Mouse (Mus musculus) midbrain, embryonic 12.5 days (tissue): ENCODE measurements around the gene Cybc1. TPM values are rescaled to one million over a fixed set of nuclear protein-coding genes. Genes with fewer than 3 reads are reported as not detected.

Experiments
- ATAC-seq: fragments of 200-750 bp; cut with Nextera tagmentation; 2 replicates; pipeline ENCODE4 v1.8.0; 2017; ENCODE audit warnings: low read depth, moderate TSS enrichment, moderate library complexity; ENCODE audit not compliant: low FRiP score
- H3K27ac ChIP-seq: fragments of 300-500 bp; sonication (generic); replicated peaks from 2 replicates; pipeline ENCODE4 v1.5.1; 2016; ENCODE audit warnings: mild to moderate bottlenecking
- H3K27me3 ChIP-seq: fragments of 300-500 bp; sonication (generic); 2 replicates; pipeline ENCODE4 v1.6.1; 2016; ENCODE audit warnings: mild to moderate bottlenecking
- H3K36me3 ChIP-seq: fragments of 300-500 bp; sonication (generic); 2 replicates; pipeline ENCODE4 v1.6.1; 2016
- H3K4me1 ChIP-seq: fragments of 300-500 bp; sonication (generic); 2 replicates; pipeline ENCODE4 v1.6.1; 2016
- H3K4me2 ChIP-seq: fragments of 300-500 bp; sonication (generic); replicated peaks from 2 replicates; pipeline ENCODE4 v1.6.1; 2016; ENCODE audit warnings: mild to moderate bottlenecking, moderate library complexity
- H3K4me3 ChIP-seq: fragments of 300-500 bp; sonication (generic); 2 replicates; pipeline ENCODE4 v1.5.1; 2016; ENCODE audit warnings: mild to moderate bottlenecking
- H3K9ac ChIP-seq: fragments of 300-500 bp; sonication (generic); replicated peaks from 2 replicates; pipeline ENCODE4 v1.6.1; 2016; ENCODE audit warnings: mild to moderate bottlenecking, moderate library complexity
- H3K9me3 ChIP-seq: fragments of 300-500 bp; sonication (generic); 2 replicates; pipeline ENCODE4 v1.6.1; 2016; ENCODE audit warnings: mild to moderate bottlenecking
- WGBS: fragments of 180-500 bp; shearing (Covaris S2); methylation state at CpG from one replicate; pipeline ENCODE4 v1.1.7; 2016; 5-methylcytosine and 5-hydroxymethylcytosine counted together
- polyA plus RNA-seq: library from polyadenylated mRNA; unstranded; fragments of >200 nt; fragmentation: Nextera tagmentation; extraction: Ambion mirVana; gene quantifications from 2 replicates; pipeline ENCODE4 v1.2.1, GENCODE M21; 2016

Cybc1 gene
- polyA plus RNA-seq, 1 experiment from 2014 or later = 41.1 TPM

DNA sequence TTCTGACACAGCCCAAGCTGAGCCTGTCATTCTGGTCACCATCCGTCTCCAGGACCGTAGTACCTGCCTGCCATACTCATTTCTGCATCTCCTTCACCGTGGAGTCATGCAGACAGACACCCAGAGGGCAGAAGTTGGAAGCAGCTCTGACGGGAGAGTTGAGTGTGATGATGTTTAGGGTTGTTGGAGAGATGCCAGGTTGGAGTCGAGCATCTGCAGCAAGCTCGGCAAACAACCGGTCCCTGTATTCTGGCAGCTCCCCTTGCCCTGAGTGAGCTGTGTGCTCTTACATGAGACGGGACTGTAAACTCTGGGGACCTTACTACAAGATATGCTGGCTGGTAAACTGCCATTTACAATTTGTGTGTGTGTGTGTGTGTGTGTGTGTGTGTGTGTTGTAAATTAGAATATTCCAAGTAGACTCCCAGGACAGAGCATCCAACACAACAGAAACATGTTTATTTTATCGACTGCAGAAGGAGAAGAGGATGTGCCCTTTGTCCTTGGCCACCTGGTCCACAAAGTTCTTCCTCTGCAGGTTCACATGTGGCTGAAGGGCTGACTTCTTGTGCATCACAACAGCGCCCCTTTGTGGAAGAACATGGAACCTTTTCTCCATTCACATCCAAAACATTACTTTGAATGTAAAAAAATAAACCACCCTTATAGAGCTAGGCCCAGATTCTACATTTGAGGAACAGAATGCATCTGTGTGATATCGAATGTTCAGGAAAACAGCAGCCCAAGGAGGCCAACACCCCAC, 27.5 kb downstream of the Cybc1 start:
- WGBS = 66% methylated on average over 11 of the region's 11 CpGs
- H3K27me3 ChIP-seq = no peaks in the 10 kb centered on the region
- H3K4me2 ChIP-seq = no peak overlapping the region
- no peaks in the 10 kb centered on the region for H3K36me3 ChIP-seq
- H3K4me1 ChIP-seq = peaks cover 4% of the 10 kb centered on the region
- H3K27ac ChIP-seq = no peak overlapping the region
- no peak overlapping the region for H3K9ac ChIP-seq
- ATAC-seq = no peak
- H3K9me3 ChIP-seq = no peaks in the 10 kb centered on the region
- H3K4me3 ChIP-seq = no peak overlapping the region

- no peak for ATAC-seq
- no peaks in the 10 kb centered on the region for H3K9me3 ChIP-seq
- no peak overlapping the region for H3K9ac ChIP-seq
- peaks cover 3% of the 10 kb centered on the region; the same call in 1 of the 2 replicates for H3K36me3 ChIP-seq
- 93% methylated on average over 6 of the region's 6 CpGs for WGBS
- H3K4me3 ChIP-seq = no peak overlapping the region
- H3K4me2 ChIP-seq = no peak overlapping the region
- peaks cover 4% of the 10 kb centered on the region for H3K4me1 ChIP-seq
- H3K27me3 ChIP-seq = no peaks in the 10 kb centered on the region
- no peak overlapping the region for H3K27ac ChIP-seq
Observed at GRCm38 (mm10) chr11:121200781-121201180, 28.3 kb downstream of the Cybc1 start.

GRCm38 (mm10) chr11:121199851-121200250, 29.3 kb downstream of the Cybc1 start:
- 84% methylated on average over 4 of the region's 4 CpGs for WGBS
- no peaks in the 10 kb centered on the region; the same call in 1 of the 2 replicates for H3K4me1 ChIP-seq
- H3K4me3 ChIP-seq = no peak overlapping the region
- H3K9ac ChIP-seq = no peak overlapping the region
- H3K9me3 ChIP-seq = no peaks in the 10 kb centered on the region
- no peak overlapping the region for H3K4me2 ChIP-seq
- H3K27ac ChIP-seq = no peak overlapping the region
- ATAC-seq = no peak
- no peaks in the 10 kb centered on the region for H3K27me3 ChIP-seq
- peaks cover 5% of the 10 kb centered on the region; the same call in 1 of the 2 replicates for H3K36me3 ChIP-seq

GRCm38 (mm10) chr11:121198622-121199021, 30.5 kb downstream of the Cybc1 start:
- Histone ChIP-seq H3K9me3 (no peaks in the 10 kb centered on the region), H3K4me1 (no peaks in the 10 kb centered on the region; the same call in 1 of the 2 replicates), H3K36me3 (peaks cover 10% of the 10 kb centered on the region; the same call in 1 of the 2 replicates), H3K27ac (no peak overlapping the region), H3K9ac (no peak overlapping the region), H3K4me2 (no peak overlapping the region), H3K27me3 (no peaks in the 10 kb centered on the region), H3K4me3 (no peak overlapping the region)
- WGBS = 64% methylated on average over 2 of the region's 2 CpGs
- ATAC-seq = no peak

GRCm38 (mm10) chr11:121193415-121193814, 35.7 kb downstream of the Cybc1 start:
- Histone ChIP-seq H3K36me3 (peaks cover 10% of the 10 kb centered on the region; the same call in 1 of the 2 replicates), H3K4me2 (no peak overlapping the region), H3K27ac (no peak overlapping the region), H3K9me3 (no peaks in the 10 kb centered on the region), H3K4me1 (no peaks in the 10 kb centered on the region), H3K9ac (no peak overlapping the region), H3K4me3 (no peak overlapping the region), H3K27me3 (no peaks in the 10 kb centered on the region)
- WGBS = 86% methylated on average over 3 of the region's 3 CpGs
- no peak for ATAC-seq

DNA sequence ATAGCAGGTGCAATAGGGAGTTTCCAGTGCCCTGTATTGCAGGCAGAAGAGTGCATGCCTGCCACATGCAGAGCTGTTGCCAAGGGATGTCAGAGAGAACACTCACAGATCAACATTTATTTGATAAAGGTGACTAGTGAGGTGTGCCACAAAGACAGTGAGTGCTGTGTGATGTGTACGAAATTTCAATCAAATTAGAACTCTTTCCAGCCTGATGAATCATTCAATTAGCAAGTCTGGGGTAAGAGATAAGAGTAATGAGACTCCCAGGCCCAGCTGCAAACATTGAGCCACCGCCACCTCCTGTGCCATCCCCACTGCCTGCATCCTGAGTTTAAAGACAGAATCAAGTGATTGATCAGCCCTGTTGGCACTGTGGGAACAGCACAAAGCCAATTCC, 36.4 kb downstream of the Cybc1 start:
- Histone ChIP-seq H3K36me3 (peaks cover 10% of the 10 kb centered on the region; the same call in 1 of the 2 replicates), H3K9ac (no peak overlapping the region), H3K4me2 (no peak overlapping the region), H3K27ac (no peak overlapping the region), H3K4me3 (no peak overlapping the region), H3K9me3 (no peaks in the 10 kb centered on the region), H3K27me3 (no peaks in the 10 kb centered on the region), H3K4me1 (no peaks in the 10 kb centered on the region)
- no peak for ATAC-seq
- WGBS = 83% methylated on average over 2 of the region's 2 CpGs

DNA sequence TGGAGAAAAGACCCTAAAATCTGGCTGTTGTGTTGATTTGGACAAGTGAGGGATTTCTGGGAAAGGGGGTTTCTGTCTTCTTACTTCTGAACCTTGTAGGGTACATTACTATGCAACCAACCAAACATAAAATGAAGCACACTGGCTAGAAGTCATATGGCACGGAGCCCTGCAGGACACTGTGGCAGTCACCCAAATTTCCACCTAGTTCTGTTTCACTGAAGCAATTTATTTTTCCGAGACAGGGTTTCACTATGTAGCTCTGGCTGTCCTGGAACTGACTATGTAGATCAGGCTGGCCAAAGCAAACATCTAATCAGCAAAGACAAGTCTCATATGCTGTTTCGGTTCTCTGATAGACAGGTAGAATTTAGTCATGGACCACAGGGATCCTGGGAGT, 39.4 kb downstream of the Cybc1 start:
- Histone ChIP-seq H3K27me3 (no peaks in the 10 kb centered on the region), H3K4me2 (no peak overlapping the region), H3K9me3 (no peaks in the 10 kb centered on the region), H3K27ac (no peak overlapping the region), H3K4me1 (no peaks in the 10 kb centered on the region), H3K9ac (no peak overlapping the region), H3K4me3 (no peak overlapping the region), H3K36me3 (peaks cover 4% of the 10 kb centered on the region; the same call in 1 of the 2 replicates)
- WGBS = 90% methylated on average over 3 of the region's 3 CpGs
- no peak for ATAC-seq

DNA sequence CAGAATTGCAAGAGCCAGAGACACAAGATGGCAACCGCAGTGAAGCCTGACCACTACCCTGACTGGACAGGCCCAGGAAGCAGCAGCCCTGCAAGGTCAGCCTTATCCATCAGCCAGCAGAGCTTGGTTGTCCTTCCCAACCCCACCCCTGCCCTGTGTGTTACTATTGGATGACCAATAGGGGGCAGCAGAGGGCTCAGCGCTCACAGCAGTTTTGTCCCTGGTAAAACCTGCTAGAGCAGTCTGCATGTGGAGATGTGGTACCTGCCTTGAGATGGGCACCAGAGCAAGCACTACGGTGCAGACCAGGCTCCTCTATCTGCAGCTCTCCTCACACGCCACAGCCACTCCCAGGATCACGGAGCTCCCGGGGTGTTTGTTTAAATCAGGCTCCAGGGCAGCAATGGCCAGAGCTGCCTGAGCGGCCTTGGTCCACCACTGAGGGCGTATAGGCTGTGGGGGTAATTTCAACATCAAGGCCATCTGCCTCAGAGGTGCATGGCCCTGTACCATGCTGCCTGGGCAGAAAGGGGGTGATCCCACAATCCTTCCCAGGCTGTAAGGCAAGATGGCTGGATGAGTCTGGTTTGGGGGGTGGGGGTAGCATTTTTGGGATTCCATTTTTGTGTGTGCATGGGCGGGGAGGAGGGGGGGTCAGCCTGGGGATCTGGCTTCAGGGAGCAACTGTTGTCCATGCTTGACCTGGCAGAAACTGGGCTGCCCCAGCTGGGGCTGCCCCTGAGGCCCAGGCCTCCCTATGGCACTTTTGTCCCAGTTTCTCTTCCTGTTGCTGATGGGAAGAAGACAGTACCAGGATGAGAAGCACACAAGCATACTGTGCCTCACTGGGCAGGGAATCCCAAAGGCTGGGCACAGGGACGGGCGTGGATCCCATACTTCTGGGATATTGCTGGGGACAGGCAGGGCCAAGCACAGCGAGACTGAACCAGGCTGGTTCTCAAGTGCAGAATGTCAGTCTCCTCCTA, 52.5 kb downstream of the Cybc1 start:
- no peak overlapping the region for H3K27ac ChIP-seq
- H3K4me3 ChIP-seq = no peak overlapping the region
- no peaks in the 10 kb centered on the region for H3K27me3 ChIP-seq
- H3K4me2 ChIP-seq = no peak overlapping the region
- no peaks in the 10 kb centered on the region for H3K9me3 ChIP-seq
- peaks cover 26% of the 10 kb centered on the region for H3K4me1 ChIP-seq
- H3K36me3 ChIP-seq = peaks cover 4% of the 10 kb centered on the region; the same call in 1 of the 2 replicates
- WGBS = 59% methylated on average over 12 of the region's 12 CpGs
- no peak overlapping the region for H3K9ac ChIP-seq
- no peak for ATAC-seq

DNA sequence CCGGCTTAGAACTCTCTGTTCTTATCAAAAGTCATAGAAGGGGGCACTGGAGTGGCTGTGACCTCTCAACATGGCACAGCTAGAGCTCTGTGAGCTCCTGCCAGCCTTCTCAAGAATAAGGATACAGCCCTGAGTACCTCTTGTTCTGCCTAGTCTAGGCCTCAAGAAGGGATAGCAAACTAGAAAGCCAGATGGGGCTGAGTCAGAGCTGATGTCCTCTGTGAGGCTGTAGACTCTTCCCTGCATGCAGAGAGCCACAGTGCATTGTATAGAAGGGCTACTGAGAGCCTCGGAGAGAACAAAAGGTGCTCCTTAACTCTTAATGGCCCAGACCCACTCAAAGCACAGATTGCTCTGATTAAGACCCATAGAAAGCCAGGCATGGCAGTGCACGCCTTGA, 54.9 kb downstream of the Cybc1 start:
- 43% methylated on average over 3 of the region's 3 CpGs for WGBS
- no peak overlapping the region for H3K9ac ChIP-seq

GRCm38 (mm10) chr11:121173203-121173602, 55.9 kb downstream of the Cybc1 start:
- no peak for ATAC-seq
- Histone ChIP-seq H3K4me3 (no peak overlapping the region), H3K27ac (no peak overlapping the region), H3K4me2 (no peak overlapping the region), H3K9me3 (no peaks in the 10 kb centered on the region), H3K9ac (no peak overlapping the region), H3K27me3 (no peaks in the 10 kb centered on the region), H3K36me3 (no peaks in the 10 kb centered on the region), H3K4me1 (peaks cover 26% of the 10 kb centered on the region)
- 76% methylated on average over 5 of the region's 5 CpGs for WGBS

More for the DNA sequence above, 54.9 kb downstream of the Cybc1 start:
- 0 out of 2 replicates have a peak overlapping the region, but pooled peaks have one; percentile 4 for H3K27ac ChIP-seq
- no peaks in the 10 kb centered on the region for H3K9me3 ChIP-seq
- H3K4me2 ChIP-seq = no peak overlapping the region
- H3K4me3 ChIP-seq = no peak overlapping the region
- no peaks in the 10 kb centered on the region for H3K36me3 ChIP-seq
- peaks cover 26% of the 10 kb centered on the region for H3K4me1 ChIP-seq
- H3K27me3 ChIP-seq = no peaks in the 10 kb centered on the region
- no peak for ATAC-seq
